Mouse (Mus musculus) small intestine, adult 2 months (tissue): ENCODE data around the gene Dnase1l2.

Experiments used
- CTCF ChIP-seq: fragments of 200-500 bp; IDR thresholded peaks from 2 replicates; pipeline ENCODE4 v1.5.1; 2012; ENCODE audit warnings: low read depth, mild to moderate bottlenecking, control low read depth, inconsistent platforms, low read length, moderate library complexity, mixed read lengths; ENCODE audit not compliant: insufficient replicate concordance, insufficient read length; ENCODE audit errors: extremely low read depth
- POLR2A ChIP-seq: fragments of 200-500 bp; IDR thresholded peaks from 2 replicates; pipeline ENCODE4 v1.6.1; 2012; ENCODE audit warnings: low read depth, mild to moderate bottlenecking, control low read depth, inconsistent platforms, low read length, moderate library complexity

GRCm38 (mm10) chr17:24427170-24427557 is 15.7 kb downstream of the Dnase1l2 start:
- TF ChIP-seq CTCF (no peak), POLR2A (no peak)
